Mouse (Mus musculus): ENCODE data around the gene Igsf11.

Gene Igsf11

GRCm38 (mm10) chr16:38940805-38941204 is 48.3 kb downstream of the Igsf11 start:
- DNase-seq (ENCODE audit: low spot score) = no peak

GRCm38 (mm10) chr16:38941275-38941674 is 48.8 kb downstream of the Igsf11 start:
- DNase-seq (ENCODE audit: low spot score) = no peak

DNA sequence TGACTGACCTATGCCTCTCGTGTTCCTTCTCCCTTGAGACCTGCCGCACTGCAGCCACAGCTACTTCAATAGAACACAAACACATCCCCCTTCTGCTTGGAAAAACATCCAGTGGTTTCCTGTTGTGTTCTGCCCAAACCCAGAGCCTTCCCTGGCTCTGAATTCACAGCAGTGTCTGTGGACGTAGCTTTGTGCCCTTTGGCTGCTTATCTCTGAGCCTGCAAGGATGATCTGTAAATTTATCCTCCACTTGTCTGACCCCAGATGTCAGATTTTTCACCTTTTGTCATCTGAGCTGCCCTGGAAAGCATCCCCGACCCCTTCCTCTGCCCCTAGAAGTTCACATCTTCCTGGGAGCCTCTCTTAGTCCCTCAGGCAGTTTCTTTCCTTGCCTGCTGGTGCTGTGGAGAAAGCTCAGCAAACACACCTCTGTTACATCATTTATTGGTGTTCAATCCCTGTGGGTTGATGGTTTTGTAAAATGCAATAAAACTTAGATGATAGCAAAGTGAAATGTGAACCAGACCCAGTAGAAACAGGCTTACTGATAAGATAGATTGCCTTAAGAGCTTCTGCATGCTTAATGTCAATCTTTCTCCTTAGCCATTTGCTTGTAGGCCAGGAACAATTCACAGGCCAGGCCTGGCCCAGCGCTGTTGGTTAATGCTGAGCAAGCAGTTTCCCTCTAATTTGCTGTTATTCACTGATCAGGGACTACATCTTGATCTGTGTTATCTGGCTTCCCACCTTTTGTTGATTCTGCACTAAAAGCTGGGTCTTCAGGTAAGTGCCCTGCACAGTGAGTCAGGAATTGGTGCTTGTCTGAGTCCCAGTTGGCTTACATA is 51.5 kb downstream of the Igsf11 start:
- DNase-seq (ENCODE audit: low spot score) = no peak

DNA sequence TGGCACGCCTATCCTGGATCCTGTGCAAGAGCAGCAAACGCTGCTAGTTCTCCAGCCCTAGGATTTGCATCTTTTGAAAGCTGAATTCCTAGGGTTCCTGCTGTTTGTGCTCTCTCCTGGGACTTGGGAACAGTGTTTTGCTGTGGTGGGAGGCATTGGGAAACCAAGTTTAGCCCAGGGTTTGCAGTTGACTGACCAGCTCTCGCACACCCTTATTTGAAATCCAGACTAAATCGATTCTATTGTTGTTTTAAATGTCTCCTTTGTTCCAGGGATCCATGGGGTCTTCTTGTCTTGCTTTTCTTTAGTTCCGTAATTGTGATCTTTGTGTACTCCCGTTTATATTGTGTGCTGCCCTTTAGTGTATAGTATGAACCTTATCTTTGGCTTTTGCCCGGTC is 52.6 kb downstream of the Igsf11 start:
- no peak for DNase-seq (ENCODE audit: low spot score)

DNA sequence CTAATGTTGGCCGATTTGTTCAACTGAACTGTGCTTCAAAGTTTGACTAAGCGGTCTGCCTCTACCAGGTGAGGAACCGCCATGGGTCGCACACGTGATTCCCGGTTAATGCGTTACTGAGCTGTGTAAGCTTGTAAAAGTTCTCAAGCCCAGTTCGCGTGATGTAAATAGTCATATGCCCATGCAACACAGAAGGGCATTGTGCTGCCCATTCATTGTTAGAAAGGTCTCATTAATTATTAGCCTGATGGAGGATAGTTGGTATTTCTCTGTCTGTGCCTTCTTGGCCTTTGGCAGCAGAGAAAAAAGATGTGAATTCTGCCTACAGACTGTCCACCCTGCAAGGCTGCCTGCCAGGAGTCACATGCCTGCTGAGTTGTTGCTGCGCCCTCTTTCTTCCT is 53.1 kb downstream of the Igsf11 start:
- no peak for DNase-seq (ENCODE audit: low spot score)

DNA sequence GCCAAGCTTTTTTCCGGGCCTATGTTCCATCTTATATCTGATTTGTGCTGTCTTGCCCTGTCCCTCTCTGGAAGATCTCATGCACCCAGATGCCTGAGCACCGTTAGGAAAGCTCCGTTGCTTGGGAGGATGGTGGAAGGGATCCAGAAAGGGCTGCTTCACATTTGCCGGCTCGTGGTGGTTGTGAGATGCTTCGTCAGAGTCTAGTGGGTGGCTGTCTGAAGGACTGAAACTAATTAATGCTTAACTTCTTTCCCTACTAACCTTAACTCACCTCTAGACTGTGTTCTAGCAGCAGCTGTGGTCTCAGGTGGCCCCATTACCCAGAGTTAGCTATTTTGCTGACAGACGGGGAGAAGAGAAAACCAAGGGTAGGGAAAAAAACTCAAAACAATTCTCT is 54.0 kb downstream of the Igsf11 start:
- DNase-seq (ENCODE audit: low spot score) = no peak

- DNase-seq (ENCODE audit: low spot score) = no peak
Measured at GRCm38 (mm10) chr16:38947141-38947879, 54.8 kb downstream of the Igsf11 start.

GRCm38 (mm10) chr16:38948441-38948840 is 56.0 kb downstream of the Igsf11 start:
- no peak for DNase-seq (ENCODE audit: low spot score)

- DNase-seq (ENCODE audit: low spot score) = no peak
Measured at GRCm38 (mm10) chr16:38952881-38953280, 60.4 kb downstream of the Igsf11 start.

DNA sequence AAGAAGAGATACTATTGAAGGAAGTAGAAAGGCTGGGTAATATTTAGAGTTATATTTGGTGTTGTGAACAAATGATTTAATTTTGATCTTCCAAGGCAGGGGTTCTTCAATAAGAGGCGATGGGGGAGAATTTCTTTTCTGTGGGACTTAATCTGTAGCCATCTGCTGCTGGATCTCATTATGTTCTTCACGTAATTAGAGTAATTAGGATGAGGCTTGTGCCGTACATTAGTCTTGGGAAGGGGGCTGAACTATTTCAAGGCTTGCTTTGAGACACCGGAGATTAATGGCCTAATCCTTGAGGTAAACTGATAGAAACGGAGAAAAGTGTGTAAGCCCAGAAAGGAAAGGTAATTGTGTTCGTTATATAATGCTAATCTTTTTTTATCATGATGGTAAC is 61.4 kb downstream of the Igsf11 start:
- no peak for DNase-seq (ENCODE audit: low spot score)

DNA sequence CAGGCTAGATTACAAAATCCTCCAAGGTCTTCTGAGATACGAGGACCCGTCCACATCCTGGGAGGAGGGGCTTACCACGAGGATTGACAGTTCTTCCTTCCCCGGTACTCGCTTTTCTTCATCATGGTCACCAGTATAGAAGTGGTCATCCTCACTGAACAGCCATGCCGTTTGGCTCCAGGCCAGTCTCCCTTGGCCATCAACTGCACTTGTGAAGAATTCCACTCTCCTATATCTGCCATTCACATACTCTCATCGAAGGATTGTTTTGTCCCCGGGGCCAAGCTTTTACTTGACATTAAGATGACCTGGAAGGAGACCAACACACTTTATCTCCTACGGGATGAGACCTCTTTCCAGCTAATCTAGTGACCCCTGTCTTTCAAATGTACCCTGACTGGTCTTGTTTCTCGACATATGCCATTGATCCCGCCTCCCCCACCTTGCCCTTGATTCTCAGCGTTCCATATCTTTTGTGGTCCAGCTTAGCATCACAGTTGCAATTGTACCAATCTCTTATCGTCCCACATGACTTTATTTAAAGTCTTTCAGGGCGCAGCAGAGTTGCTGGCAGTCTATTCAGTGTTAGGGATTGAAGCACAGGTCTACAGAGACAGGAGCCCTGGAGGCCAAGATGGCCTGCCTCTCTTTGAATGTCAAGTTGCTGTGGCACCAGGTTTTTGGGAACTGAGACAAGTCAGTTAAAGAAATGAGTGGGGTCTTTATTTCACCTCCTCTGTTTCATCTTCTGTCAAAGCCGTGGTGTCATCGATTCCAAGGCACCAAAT is 62.2 kb downstream of the Igsf11 start:
- peak; percentile 30 for DNase-seq (ENCODE audit: low spot score)

GRCm38 (mm10) chr16:38955296-38955695 is 62.8 kb downstream of the Igsf11 start:
- DNase-seq (ENCODE audit: low spot score) = no peak

GRCm38 (mm10) chr16:38958801-38959200 is 66.3 kb downstream of the Igsf11 start:
- DNase-seq (ENCODE audit: low spot score) = no peak

- no peak for DNase-seq (ENCODE audit: low spot score)
Measured at GRCm38 (mm10) chr16:38960550-38960949, 68.1 kb downstream of the Igsf11 start.

GRCm38 (mm10) chr16:38961865-38962264 is 69.4 kb downstream of the Igsf11 start:
- DNase-seq (ENCODE audit: low spot score) = no peak

GRCm38 (mm10) chr16:38962695-38963094 is 70.2 kb downstream of the Igsf11 start:
- no peak for DNase-seq (ENCODE audit: low spot score)

DNA sequence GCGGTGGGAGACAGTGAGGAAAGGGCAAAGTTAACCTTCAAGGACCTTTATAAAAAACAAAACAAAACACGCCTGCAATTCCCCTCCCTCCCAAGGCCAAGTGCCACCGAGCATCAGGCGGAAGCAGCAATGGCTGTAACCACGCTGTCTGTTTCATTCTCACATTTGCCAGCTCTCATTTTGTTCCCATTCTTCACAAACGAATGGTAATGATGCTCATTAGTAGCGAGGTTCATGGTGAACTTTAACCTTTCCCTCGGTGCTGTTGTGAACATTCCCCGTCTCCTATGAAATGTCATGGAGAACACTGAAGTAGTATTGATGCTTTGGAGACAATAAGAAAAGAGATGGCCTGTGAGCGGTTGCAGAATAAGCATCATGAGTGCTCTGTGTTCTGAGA is 74.6 kb downstream of the Igsf11 start:
- peak; percentile 16 for DNase-seq (ENCODE audit: low spot score)

- no peak for DNase-seq (ENCODE audit: low spot score)
Measured at GRCm38 (mm10) chr16:38976151-38976550, 83.7 kb downstream of the Igsf11 start.

GRCm38 (mm10) chr16:38978546-38978945 is 86.1 kb downstream of the Igsf11 start:
- DNase-seq (ENCODE audit: low spot score) = no peak

- no peak for DNase-seq (ENCODE audit: low spot score)
Measured at GRCm38 (mm10) chr16:38980546-38980945, 88.1 kb downstream of the Igsf11 start.

DNA sequence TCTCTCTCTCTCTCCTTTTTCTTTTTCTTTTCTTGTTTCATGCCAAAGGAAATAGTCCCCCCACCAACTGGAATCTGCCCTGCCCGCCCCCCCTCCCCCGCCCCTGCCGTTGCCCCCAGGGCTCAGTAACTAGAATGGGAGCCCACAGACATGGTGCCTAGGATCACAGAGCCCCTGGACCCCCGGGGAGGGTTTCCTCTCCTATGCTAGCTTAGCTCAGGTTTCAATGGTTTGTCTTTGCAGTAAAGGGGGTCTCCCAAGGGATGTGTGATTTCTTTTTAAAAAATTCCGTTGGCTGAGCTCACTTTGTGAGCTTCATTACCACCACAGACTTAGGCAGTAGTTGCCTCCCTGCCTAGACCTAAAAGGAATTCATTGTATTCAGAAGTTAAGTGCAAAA is 89.6 kb downstream of the Igsf11 start:
- DNase-seq (ENCODE audit: low spot score) = no peak

DNA sequence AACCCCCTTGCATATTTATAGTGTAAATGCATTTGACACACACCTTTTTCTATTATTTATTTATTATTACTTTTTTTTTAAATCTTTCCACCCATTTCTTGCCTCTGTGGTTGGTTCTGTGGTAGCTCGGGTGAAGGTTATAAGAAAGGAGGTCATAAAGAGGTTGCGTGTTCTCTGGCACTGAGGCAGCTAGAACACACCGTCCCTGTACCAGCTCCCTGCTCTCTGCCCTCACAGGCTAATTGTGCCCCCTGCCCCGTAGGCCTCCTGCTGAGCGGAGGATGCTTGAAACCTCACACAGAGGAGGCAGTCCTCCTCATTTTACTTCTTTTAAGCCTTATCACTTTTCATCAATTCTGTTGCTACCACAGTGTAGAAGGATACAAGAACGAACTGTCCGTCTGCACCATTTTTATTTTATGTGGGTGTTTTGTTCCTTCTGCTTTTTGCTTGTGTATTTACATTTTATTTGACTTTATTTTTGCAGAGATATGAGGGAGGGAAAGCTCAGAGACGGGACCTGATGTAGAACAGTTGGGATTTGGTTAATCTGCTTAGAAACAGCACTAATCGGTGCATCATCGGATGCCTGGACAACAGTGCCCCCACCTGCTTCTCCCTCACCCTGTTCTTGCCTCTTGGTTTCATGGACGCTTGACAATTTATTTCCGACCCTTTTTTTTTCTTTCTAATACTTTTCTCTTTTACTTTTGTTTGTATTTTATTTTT is 90.2 kb downstream of the Igsf11 start:
- DNase-seq (ENCODE audit: low spot score) = no peak

All from ovary, postnatal 36 days (tissue).